Mouse (Mus musculus): ENCODE data around the gene Troap.
"Not testable (repeated sequence)": the region's sequence is repeated elsewhere in the genome, so short reads cannot be mapped to it uniquely, and the experiment has no call there.

Gene Troap

DNA sequence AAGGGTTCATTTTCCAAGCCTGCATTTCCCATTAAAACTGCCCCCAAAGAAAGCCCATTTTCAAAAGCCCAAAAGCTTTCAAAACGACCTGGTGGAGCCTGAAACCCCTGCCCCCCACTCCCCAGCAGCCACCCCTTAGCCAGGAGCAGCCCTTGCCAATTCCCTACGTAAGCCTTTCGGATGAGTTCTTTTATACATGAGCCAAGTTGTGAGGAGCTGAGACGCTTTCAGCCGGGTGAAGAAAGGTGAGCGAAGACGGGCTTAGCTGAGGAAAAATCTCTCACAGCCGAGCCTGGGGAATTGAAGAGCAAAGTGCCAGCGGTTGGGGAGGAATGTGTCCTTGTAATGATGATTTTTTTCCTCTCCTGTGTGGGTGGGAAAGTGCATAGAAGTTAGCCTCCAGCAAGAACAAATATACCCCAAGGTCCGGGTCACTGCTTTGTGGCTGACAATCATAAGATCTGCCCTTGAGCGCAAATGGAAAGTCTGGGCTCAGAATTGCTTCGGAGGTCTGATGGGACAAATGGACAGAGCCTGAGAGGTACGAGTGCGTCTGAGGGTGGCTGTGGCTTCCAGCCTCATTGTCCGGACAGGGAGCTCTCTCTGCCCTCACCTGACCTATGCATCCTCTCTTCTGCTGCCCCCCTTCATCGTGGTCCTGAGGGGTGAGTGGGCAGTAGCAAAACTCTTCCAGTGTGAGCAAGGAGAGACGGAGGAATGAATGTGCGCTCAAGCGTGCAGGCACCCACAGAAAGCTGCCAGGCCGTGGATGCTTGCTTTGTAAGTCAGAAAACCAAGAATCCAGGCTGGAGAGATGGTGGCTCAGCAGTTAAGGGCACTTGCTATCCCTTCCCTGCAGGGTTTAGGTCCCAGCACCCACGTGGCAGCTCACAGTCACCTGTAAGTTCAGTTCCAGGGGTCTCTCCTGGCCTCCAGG, 33.2 kb upstream of the Troap start:
- DNase-seq (ENCODE audit: low spot score in 2 of 2) = no peak

DNA sequence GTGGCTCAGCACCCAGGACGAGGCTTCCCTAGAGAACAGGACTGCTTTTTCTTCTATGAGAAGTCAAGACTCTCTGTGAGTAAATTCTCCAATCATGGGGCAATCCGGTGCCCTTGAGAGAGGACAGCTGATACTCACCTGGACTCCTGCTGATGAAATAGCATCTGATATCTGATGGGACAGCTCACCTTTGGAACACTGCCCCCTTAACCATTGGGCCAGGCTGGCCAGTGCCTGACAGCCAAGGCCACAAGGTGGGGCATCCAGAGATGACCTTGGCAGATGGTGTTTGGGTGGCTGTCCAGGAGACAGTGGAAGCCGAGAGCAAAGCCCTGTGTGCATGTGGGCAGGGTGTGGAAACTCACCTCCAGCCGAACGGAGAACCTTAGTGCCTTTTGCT, 32.0 kb upstream of the Troap start:
- DNase-seq (ENCODE audit: low spot score in 2 of 2) = no peak

DNA sequence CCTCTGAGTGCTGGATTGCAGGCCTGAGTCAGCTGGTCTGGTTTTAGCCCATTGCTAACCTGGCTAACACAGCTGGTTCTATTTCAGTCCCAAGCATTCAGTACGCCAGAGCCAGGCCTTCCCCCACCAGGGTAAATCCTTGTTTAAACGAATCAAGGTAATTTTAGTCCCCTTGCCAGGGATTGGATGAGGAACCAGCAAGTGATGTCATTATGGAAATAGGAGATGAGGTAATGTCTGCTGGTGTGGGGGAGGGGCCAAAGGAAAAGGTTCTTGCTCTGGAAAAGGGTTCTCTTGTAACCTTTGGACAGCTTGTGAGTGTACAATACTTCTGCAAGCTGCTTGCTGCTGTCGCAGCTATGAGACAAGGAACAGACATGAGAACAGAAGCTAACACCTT, 29.5 kb upstream of the Troap start:
- DNase-seq (ENCODE audit: low spot score in 2 of 2) = no peak

DNA sequence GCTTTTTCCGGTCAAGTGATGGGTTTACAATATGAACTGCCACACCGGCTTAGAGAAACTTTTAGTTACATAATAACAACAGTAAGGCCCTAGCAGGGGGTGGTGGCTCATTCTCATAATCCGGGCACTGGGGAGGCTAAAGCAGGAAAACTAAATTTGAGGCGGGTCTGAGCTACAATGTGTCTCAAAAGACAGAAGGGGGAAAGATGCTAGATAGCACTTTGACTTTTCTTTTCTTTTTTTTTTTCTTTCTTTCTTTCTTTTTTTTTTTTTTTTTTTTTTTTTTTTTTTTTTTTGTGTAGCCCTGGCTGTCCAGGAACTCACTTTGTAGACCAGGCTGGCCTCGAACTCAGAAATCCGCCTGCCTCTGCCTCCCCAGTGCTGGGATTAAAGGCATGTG, 28.6 kb upstream of the Troap start:
- DNase-seq (ENCODE audit: low spot score in 2 of 2) = not testable (repeated sequence)

DNA sequence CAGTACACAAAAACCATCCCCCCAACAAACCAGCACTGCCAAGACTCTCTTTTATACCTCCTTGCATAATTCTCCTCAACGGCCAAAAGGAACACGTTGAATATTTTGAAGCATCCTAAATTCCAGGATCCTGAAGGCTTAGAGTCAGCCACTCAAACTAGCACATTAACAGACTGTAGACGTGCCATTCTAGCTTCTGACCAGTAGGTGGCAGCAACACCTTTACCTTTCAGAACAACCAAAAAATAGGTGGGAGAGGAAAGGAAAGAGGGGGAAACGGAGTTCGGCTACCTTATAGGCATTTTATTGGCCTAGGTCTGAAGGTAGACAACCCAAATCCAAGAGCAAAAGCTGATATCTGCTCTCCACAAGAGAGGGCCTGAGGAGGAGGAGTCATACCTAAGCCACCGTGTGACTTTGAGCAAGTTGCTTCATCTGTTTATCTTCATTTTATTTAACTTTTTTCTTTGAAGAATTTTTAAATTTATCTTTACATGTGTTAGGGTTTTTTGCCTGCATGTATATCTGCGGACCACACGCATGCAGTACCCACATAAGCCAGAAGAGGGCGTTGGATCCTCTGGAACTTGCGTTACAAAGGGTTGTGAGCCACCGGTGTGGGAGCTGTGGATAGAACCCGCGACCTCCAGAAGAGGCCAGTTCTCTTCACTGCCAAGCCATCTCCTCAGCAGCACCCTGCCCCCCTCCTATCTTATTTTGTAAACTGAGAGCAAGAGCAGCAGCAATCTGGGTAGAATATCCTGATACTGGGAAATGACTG, 24.7 kb upstream of the Troap start:
- peak in 1 of 2 experiments; percentile 55 for DNase-seq (ENCODE audit: low spot score in 2 of 2)

DNA sequence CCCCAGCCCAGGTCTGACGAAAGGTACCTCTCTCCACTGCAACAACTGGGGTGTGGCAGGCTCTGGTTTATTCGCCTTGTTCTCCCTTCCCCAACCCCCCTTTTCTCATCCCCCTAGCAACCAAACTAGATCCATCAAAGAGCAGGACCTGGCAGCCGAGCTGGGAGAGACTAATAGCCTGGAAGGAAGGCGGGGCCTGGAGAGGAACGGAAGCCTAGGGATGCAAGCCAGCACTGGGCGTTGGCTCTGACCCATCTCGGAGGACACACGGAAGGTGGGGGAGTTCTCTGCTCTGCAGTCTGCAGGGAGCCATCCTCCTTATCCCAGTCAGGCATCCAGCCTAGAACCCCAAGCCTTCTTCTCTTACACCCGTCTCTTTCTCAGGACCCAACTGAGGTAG, 21.0 kb upstream of the Troap start:
- DNase-seq (ENCODE audit: low spot score in 2 of 2) = no peak

DNA sequence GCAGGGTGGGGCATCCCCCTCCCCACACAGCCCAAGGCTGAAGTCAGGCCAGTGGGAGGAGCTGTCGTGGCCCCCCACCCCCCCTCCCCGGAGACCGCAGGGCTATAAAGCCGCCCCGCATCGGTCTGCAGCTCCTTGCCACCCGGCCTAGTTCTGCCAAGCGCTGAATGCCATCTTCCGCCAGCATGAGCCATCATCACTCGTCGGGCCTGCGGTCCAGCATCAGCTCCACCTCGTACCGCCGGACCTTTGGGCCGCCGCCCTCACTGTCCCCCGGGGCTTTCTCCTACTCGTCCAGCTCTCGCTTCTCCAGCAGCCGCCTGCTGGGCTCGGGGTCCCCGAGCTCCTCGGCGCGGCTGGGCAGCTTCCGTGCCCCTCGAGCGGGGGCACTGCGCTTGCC, 19.3 kb upstream of the Troap start, which contains the start of gene Prph:
TSS of gene Prph (plus strand) at position 135 of the 400 bp plus-strand sequence.
- no peak for DNase-seq (ENCODE audit: low spot score in 2 of 2)

DNA sequence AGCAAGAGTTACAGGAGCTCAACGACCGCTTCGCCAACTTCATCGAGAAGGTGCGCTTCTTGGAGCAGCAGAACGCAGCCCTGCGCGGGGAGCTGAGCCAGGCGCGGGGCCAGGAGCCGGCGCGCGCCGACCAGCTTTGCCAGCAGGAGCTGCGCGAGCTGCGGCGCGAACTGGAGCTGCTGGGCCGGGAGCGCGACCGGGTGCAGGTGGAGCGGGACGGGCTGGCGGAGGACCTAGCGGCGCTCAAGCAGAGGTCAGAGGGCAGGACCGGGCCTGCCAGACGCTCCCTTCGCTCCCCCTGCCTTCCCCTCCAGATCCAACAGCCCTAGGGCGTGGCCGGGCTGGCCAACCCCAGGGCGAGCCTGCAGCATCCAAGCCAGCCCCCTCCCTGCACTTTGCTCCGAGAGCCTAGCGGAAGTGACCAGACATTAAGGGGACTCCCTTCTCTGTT, 18.8 kb upstream of the Troap start:
- no peak for DNase-seq (ENCODE audit: low spot score in 2 of 2)

DNA sequence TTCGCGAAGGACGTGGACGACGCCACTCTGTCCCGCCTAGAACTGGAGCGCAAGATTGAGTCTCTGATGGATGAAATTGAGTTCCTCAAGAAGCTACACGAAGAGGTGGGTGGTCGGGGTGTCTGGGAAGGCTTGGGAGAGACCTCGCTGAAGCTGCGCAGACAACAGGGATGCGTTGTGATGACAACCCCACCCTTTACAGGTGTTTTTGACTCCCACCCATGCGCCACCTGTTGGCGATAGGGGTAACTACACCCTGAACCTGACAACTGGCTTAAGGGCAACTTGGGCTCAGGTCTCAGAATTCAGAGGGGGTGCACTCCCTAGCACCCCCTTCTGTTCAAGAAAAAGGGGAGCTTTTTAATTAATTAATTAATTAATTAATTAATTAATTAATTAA, 18.0 kb upstream of the Troap start:
- peak in 1 of 2 experiments; percentile 25 for DNase-seq (ENCODE audit: low spot score in 2 of 2)

DNA sequence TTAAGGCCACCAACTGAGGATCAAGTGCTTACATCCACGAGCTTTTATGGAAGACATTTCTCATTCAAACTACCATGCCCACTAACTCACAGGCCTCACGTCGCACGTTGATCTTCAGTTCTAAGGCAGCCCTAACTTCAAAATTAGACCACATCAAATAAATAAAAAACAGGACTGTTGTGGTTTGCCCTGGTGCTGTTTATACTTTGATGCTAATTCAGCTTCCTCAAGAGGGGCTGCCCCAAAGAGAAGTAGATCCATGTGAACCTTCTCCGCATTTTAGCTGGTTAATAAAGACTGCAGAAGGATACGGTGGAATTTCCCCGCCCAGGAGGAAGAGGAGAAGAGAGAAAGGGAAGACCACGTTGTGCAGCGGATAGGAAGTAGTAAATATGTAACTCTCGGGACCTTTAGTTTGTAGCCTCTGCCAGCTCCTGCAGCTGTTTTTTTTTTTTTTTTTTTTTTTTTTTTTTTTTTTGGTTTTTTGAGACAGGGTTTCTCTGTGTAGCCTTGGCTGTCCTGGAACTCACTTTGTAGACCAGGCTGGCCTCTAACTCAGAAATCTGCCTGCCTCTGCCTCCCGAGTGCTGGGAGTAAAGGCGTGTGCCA, 8.7 kb upstream of the Troap start:
- DNase-seq (ENCODE audit: low spot score in 2 of 2) = no peak

DNA sequence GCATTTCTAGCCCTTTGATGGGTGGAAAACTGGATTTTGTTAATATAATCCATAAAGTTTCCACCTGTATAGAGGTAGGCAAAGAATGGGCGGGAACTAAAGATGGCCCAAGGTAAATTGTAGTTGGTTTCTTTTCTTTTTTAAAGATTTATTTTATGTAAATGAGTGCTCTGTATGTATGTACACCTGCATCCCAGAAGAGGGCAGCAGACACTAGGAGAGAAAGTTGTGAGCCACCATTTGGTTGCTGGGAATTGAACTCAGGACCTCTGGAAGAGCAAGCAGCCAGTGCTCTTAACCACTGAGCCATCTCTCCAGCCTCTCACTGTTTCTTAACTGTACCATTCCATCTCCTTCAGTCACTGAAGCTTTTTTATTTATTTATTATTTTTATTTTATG, 2.4 kb upstream of the Troap start:
- DNase-seq (ENCODE audit: low spot score in 2 of 2) = no peak

DNA sequence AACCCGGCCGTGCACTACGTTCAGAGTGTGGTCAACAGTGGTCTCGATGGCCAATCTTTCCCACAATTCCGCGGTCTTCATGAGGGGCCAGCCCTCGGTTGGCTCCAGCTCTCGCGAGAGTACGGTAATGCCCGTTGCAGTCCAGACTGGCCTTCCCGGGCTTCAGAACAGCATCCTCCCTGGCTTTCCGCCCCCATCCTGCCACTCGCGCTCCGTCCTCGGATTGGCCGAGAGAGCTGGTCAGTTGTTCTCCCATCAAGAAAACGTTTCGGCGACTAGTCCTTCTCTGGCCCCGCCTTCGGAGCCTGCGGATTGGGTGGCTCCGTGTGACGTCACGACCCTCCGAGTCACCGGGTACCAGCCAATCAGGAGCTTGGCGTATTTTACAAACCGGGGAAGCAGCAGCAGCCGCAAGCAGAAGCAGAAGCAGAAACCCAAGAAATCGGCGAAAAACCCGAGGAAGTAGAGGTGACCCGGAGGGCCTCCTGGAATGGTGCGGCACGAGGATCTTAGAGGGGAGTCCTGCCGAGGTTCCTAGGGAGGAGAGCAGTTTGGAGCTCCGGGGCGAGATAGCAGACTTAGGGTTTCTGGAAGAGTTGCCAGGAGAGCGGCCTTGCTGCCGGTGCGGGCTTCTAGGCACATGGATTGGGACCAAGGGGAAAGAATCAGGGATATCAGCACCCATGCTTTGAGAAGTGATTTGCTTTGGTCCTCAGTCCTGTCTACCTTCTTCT, 392 bp downstream of the Troap start:
- peak; percentile 96 to 98 for DNase-seq (ENCODE audit: low spot score in 2 of 2)

DNA sequence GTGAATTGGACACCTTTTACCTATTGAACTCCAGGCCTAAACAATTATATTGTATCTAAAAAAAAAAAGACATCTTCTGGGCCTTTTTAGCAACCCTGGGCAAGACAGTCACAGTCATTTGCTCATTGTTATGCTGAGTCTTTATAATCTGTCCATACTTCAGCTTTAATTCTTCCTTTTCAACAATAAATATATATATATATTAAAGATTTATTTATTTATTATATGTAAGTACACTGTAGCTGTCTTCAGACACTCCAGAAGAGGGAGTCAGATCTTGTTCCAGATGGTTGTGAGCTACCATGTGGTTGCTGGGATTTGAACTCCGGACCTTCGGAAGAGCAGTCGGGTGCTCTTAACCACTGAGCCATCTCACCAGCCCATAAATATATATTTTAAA, 1.6 kb downstream of the Troap start:
- DNase-seq (ENCODE audit: low spot score in 2 of 2) = not testable (repeated sequence)

DNA sequence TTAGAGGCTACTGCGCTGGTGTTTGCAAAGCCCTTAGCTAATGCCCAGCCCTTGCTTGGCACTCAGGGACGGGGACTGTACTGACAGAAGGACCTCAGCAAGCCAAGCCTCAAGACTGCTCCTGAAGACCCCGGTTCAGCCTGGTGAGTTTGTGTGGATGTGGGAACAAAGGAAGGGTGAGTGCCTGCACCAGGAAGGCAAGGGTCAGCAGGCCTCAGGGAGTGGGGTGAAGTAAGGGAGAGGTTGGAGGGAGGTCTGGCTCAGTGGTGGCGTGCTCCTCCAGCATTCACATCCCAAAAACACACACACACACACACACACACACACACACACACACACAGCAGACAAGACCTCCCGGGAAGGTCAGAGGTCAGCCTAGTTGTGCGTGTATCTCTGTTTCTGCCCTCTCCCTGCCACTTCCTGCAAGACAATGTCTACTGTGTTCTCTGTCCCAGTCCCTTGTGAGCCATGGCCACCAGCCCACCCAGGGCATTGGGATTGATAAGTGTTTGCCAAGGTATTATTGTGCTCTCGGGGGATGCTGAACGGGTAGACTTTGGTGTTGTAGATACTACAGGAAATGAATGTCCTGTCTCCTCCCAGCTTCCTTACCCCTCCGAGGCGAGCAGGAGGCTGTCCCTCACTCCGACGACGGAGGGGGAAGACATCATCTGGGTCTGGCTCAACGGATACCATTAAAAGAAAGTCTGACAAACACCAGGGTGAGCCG, 4.0 kb downstream of the Troap start:
- no peak for DNase-seq (ENCODE audit: low spot score in 2 of 2)

DNA sequence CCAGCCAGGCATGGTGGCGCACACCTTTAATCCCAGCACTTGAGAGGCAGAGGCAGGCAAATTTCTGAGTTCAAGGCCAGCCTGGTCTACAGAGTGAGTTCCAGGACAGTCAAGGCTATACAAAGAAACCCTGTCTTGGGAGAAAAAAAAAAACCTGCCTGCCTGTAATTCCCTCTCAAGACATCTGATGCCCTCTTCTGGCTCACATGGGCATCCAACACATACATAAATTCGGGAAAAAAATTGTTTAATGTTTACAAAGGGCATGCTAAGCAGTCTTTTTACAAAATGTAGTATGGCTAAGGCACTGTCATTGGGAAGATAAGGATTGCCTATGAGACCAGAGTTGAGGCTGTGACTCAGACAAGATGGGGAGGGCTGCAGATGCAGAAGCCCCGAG, 5.4 kb downstream of the Troap start:
- no peak for DNase-seq (ENCODE audit: low spot score in 2 of 2)

DNA sequence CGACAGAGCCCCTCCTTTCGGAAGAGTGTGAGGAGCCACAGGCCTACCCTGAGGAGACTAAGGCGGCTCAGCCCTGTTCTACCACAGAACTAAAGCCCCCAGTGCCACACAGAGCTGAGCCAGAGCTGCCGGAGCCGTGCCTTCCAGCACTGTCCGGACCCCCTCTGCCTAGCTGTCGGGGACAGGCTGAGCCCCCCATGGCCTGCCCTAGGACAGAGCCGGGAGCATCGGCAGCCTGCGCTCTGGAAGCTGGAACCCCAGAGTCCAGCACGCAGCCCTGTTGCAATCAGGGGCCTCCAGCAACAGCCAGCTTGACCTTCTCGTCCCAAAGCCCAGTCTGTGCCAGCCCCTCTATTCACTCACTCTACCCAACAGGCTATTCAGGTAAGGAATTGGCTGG, 7.9 kb downstream of the Troap start:
- no peak for DNase-seq (ENCODE audit: low spot score in 2 of 2)

DNA sequence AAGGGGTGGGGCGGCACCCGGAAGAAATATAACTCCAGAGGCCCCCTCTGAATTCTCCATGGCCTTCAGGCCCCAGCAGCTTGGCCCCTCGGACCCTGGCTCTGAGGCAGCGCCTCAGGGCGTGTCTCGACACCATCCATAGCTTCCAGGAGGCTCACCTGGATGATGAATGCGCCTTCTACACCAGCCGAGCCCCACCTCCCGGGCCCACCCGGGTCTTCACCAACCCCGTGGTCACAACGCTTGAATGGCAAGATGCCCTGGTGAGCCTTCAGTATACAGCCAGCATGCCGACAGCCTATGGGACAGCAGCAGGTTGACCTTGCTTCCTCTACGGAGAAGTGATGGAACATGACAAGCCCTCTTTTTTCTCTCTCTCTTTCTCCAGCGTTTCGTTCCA, 8.5 kb downstream of the Troap start:
- no peak for DNase-seq (ENCODE audit: low spot score in 2 of 2)

DNA sequence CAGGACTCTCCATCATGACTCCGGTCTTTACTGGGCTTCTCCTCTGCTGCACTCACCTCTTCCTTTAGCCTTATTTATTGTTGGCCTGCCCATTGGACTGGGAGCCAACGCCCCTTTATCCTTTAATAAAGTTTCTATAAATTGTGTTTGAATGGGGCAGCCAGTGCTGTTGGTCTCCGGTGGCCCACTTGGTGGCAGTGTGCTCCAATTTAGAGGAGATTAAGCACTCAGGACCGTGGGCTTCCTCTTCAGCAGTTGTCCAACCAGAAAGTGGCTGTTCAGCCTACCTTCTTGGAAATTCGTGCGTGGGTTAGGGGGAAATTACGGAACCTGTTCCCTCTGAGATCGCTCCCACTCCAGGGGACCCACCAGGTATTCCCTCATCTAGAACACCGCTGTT, 8.9 kb downstream of the Troap start:
- DNase-seq (ENCODE audit: low spot score in 2 of 2) = no peak

DNA sequence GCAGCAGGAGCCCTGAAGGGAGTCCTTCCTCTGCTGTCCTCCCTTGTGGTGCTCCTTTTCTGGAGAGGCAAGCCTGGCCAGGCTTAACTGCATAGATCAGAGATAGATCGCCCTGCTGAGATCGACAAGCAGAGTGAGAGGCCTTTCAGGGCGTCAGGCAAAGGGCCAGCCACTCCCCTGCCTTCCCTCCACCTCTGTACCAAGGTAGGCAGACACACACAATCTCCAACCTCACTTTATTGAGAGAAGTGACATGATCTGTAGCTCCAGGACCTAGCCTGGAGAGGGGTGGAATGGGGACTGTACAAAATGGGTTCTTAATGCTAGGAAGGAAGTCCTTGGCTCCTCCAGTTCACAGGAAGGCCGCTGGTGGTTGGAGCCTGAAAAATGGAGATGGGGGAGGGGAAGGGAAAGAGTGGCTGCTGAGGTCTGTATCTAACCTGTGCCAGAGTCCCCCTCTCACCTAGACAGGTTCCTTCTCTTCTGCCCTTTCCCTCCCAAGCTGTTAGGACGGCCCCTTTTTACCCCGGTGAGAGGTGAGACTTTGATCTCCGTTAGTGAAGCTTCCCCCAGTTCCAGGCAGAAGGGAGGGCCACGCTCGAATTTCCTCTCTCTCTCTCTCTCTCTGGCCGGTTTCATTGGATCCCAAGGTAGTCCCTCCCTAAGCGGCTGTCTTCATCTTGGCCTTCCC, 9.6 kb downstream of the Troap start:
- no peak for DNase-seq (ENCODE audit: low spot score in 2 of 2)

DNA sequence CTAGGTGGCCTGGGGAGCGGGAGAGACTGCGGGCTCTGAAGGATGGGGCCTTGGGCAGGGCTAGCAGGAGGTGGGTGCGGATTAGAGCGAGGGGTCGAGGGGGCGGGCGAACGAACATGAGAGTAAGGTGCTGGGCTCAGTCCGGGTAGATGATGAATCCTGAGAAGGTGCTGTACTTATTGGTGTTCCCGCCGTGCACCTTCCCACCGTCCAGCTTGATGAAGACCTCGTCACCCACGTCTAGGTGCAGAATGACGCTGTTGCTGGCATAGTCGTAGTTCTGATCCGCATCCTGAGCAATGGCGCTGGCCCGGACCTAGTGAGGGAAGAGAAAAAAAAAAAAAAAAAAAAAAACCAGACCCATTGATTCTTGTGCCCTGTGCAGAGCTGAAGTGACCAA, 10.2 kb downstream of the Troap start:
- DNase-seq (ENCODE audit: low spot score in 2 of 2) = no peak

All from cerebellum, postnatal 4 days (tissue).